Mouse (Mus musculus): ENCODE measurements around the gene Btf3l4. TPM values are rescaled to one million over a fixed set of nuclear protein-coding genes. Genes with fewer than 3 reads are reported as not detected.

Btf3l4 gene
- 10 to 100 TPM; 50.0 to 52.2 TPM for total RNA-seq (2023)

GRCm38 (mm10) chr4:108832916-108833827, at the start of gene Btf3l4:
Gene Btf3l4 (minus strand): TSS chr4:108833614.

DNA sequence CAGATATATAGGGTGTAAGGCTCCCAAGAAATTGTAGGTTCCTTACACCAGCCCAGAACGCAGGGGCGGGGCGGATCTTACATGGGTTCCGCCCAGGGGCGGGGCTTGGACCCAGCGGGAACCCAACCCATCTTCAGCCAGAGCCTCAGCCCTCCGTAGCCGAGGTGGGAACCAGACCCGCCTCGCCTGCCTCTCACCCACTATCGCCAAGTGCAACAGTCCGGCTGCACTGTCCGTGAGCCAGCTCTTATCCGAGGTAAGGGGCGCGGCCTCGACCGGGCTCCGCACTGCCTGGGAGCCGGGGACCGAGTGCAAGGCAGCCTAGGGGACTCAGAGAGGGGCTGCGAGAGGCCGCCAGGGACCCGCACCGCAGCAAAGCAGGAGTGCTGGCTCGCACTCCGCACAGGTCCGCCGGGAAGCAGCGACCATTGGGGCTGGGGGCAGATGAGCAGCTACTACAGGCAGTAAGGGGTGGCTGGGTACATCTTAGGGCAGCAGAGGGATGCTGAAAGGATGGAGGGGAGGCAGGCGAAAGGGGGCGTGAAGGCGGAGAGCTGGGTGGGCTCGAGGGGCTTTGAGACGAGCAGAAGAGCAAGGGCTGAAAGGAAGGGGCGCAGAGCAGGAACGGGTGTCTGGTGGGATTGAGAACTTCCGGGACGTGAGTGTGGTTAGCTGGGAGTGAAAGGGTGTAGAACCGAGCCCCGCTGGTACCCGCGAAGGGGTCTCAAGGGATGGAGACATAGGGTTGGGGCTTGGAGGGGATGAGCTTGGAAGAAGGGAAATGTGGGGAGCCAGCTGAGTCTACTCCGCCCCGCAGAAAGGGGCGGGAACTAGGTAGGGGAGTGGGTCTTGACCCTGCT, 45.8 kb upstream of the Btf3l4 start, which contains the start of gene Rab3b:
Gene Rab3b (plus strand): TSS at position 101 of the 860 bp plus-strand sequence.

DNA sequence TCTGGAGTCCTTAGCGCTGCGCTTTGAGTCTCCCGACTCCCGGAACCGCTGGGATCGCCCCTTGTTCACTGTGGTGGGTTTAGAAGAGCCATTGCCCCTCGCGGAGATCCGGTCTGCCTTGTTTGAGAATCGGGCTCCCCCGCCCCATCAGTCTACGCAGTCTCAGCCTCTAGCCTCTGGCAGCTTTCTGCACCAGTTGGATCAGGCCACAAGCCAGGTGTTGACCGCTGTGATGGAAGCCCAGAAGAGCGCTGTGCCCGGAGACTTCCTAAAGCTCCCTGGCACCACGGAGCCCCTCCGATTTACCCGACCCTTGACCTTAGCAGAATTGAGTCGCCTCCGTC, 15.1 kb upstream of the Btf3l4 start, which contains the start of gene A730015C16Rik:
Gene A730015C16Rik (minus strand): TSS at position 115 of the 344 bp plus-strand sequence.

DNA sequence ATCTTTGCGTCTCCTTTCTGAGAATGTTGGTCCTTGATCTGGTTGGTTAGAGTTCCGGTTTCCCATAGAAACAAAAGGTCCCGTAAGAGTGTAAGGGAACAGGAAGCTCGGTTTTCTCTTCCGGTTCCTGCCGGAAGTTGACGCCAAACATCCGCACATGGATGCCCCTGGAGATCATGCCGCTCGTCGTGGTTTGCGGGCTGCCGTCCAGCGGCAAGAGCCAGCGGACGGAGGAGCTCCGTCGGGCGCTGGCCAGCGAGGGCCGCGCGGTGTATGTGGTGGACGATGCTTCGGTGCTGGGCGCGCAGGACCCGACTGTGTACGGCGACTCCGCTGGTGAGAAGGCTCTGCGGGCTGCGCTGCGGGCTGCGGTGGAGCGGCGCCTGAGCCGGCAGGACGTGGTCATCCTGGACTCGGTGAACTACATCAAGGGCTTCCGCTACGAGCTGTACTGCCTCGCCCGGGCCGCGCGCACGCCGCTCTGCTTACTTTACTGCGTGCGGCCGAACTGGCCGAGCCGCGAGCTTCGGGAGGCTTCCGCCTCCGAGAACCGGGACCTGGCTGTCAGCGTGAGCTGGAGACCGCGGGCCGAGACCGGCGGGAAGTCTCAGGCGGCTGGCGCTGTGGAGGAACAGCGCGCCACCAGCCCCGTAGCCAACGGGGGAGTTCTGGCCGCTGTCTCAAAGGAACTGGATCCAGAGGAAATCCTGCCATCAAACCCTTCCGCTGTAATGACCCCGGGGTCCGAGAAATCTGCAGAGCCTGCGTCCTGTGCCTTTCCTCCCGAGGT, 14.5 kb upstream of the Btf3l4 start, which contains the start of gene Kti12:
Gene Kti12 (plus strand): TSS at position 71 of the 790 bp plus-strand sequence.

GRCm38 (mm10) chr4:108834115-108834970, 929 bp upstream of the Btf3l4 start, which contains the start of gene Txndc12:
Gene Txndc12 (plus strand): TSS chr4:108834601.

GRCm38 (mm10) chr4:108780057-108780863, 53.2 kb downstream of the Btf3l4 start, which contains the start of gene Zfyve9:
Gene Zfyve9 (minus strand): TSS chr4:108780798.

Other genes with a start within 250 kb of the Btf3l4 start
- 10 to 100 TPM; 41.1 to 45.2 TPM for gene Cc2d1b, start 213.7 kb downstream of the Btf3l4 start, total RNA-seq (2023)
- gene 3110021N24Rik, start 114.0 kb downstream of the Btf3l4 start, total RNA-seq (2023): 1 to 10 TPM; 2.4 to 2.6 TPM
- gene Zfyve9, start 52.8 kb downstream of the Btf3l4 start, total RNA-seq (2023): 100 to 1,000 TPM; 107 to 115 TPM
- gene Txndc12, start 987 bp upstream of the Btf3l4 start, total RNA-seq (2023): 10 to 100 TPM; 42.1 to 46.1 TPM
- 10 to 100 TPM; 17.3 to 19.9 TPM for gene Kti12, start 14.2 kb upstream of the Btf3l4 start, total RNA-seq (2023)
- gene A730015C16Rik, start 15.0 kb upstream of the Btf3l4 start, total RNA-seq (2023): not detected
- not detected for gene Rab3b, start 45.4 kb upstream of the Btf3l4 start, total RNA-seq (2023)
- gene Nrd1, start 167.0 kb upstream of the Btf3l4 start, total RNA-seq (2023): 100 to 1,000 TPM; 170 to 182 TPM

Measured in monocyte, adult 59 days (primary cell).